Mouse (Mus musculus): Measurements from ENCODE around the gene Aaas. TPM values are rescaled to one million over a fixed set of nuclear protein-coding genes. Genes with fewer than 3 reads are reported as not detected.

The Aaas gene
- polyA plus RNA-seq, 1 experiment from 2014 or later: 41.7 TPM

DNA sequence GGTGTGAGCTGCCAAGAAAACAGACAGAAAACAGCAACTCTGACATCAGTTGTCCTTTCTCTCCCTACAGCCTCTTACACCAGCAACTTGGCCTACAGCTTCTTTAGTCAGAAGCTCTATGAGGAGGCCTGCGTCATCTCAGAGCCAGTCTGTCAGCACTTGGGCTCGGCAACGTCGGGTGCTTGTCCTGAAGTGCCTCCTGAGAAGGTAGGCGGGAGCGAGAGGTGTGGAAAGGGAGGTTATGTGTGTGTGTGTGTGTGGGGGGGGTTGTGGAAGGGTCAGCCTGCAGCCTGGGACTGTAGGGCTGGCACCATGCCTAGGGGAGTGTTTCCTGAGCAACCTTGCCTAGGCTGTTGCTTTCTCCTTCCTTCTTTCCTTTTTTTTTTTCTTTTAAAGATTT is 48.0 kb downstream of the Aaas start:
- 86% methylated on average over 6 of the region's 6 CpGs for WGBS (ENCODE audit: insufficient replicate concordance)
- no peak overlapping the region for H3K4me2 ChIP-seq
- H3K27me3 ChIP-seq: no peaks in the 10 kb centered on the region
- no peak overlapping the region for H3K4me3 ChIP-seq (replicated peaks)
- no peak overlapping the region for H3K27ac ChIP-seq (replicated peaks)
- H3K36me3 ChIP-seq (replicated peaks): peaks cover 94% of the 10 kb centered on the region
- peaks cover 15% of the 10 kb centered on the region; the same call in 1 of the 2 replicates for H3K4me1 ChIP-seq (replicated peaks)
- no peak for ATAC-seq (ENCODE audit: insufficient read depth)
- H3K9ac ChIP-seq: no peak overlapping the region
- no peaks in the 10 kb centered on the region for H3K9me3 ChIP-seq (replicated peaks)

DNA sequence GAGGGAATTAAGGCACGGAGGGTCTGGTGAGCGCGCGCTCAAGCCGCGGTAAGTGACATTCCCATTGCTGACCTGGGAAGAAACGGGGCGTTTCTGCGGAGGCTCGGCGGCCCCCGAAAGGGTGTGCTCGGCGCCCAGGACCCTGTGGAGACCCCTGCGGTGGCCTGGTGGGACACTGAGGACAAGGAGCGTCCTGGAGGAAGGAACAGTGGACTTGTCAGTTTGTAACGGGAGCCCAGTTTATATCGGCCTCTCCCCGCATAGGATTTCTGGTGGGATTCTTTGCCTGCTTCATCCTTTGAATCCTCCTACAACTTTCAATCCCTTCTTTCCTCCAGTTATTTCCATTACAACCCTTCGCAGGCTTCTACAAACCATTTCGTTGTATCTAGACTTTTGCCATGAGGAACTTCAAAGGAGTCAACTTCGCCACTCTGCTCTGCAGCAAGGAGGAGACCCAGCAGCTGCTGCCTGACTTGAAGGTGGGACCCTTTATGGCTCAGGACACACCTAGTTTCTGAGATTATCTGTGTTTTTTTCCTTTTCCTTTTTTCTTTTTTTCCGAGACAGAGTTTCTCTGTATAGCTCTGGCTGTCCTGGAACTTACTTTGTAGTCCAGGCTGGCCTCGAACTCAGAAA is 54.1 kb downstream of the Aaas start:
- peak; percentile 32 for ATAC-seq (ENCODE audit: insufficient read depth)
- peak overlapping the region; percentile 71 for H3K27ac ChIP-seq (replicated peaks)

DNA sequence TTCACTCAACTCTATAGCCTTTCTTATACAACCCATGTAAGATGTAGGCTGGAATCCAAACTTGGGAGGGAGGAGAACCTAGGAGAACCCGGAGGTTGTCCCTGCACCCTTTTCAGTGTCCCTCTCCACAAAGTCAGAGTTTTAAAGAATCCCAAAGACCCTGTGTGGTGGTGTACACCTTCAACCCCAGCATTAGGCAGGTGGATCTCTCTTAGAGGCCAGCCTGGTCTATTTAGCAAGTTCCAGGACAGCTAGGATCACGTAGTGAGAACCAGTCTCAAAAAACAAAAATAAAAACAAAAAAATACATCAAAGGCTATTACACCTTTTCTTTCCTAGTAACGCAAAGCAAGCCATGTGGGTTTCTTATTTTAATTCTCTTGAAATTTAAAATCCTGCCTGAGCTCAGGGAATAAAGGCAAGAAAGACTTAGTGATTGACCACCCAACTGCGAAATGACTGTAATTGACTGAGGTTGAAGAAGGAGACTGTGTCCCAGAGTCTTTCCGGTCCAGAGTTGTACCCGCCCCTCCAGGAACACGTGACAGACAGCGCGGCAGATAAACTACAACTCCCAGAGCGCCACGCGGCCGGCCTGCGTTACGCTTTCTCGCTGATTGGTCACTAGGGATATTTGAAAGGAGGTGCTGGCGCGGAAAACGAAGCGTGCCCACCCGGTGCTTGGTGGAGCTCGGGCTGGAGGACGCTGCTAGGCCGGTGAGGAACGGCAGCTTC is 54.8 kb downstream of the Aaas start, which contains the start of gene Espl1:
Gene Espl1, plus strand, starts transcription at position 634 of the 735 bp plus-strand sequence.
- H3K27me3 ChIP-seq: no peaks in the 10 kb centered on the region
- peaks cover 32% of the 10 kb centered on the region for H3K36me3 ChIP-seq (replicated peaks)
- H3K27ac ChIP-seq (replicated peaks): peak within 1 kb of the TSS; percentile 71
- H3K9ac ChIP-seq: peak within 1 kb of the TSS; percentile 86
- peak; percentile 96 for ATAC-seq (ENCODE audit: insufficient read depth)
- H3K4me2 ChIP-seq: peak within 1 kb of the TSS; percentile 76
- peak within 1 kb of the TSS; percentile 99 for H3K4me3 ChIP-seq (replicated peaks)
- H3K4me1 ChIP-seq (replicated peaks): peaks cover 35% of the 10 kb centered on the region
- H3K9me3 ChIP-seq (replicated peaks): no peaks in the 10 kb centered on the region
- 6% methylated on average over 25 of the region's 25 CpGs for WGBS (ENCODE audit: insufficient replicate concordance)

More for the DNA sequence above, 54.1 kb downstream of the Aaas start:
- peaks cover 39% of the 10 kb centered on the region for H3K36me3 ChIP-seq (replicated peaks)
- H3K9me3 ChIP-seq (replicated peaks): no peaks in the 10 kb centered on the region
- H3K4me3 ChIP-seq (replicated peaks): peak overlapping the region; percentile 99
- H3K4me2 ChIP-seq: peak overlapping the region; percentile 76
- peak overlapping the region; percentile 86 for H3K9ac ChIP-seq
- H3K27me3 ChIP-seq: no peaks in the 10 kb centered on the region
- 3% methylated on average over 24 of the region's 24 CpGs for WGBS (ENCODE audit: insufficient replicate concordance)
- peaks cover 35% of the 10 kb centered on the region for H3K4me1 ChIP-seq (replicated peaks)

Other genes with a start within 250 kb of the Aaas start
- 12.9 and 14.6 TPM in 2 replicates for gene Spryd3, start 214.5 kb downstream of the Aaas start, polyA plus RNA-seq (2015; fragmentation: Nextera tagmentation; extraction: Ambion mirVana)
- gene Igfbp6, start 206.4 kb downstream of the Aaas start, polyA plus RNA-seq (2015; fragmentation: Nextera tagmentation; extraction: Ambion mirVana): 1.8 and 1.9 TPM in 2 replicates
- gene Soat2, start 200.2 kb downstream of the Aaas start, polyA plus RNA-seq (2015; fragmentation: Nextera tagmentation; extraction: Ambion mirVana): 33.1 and 34.7 TPM in 2 replicates
- 15.3 and 18.9 TPM in 2 replicates for gene Zfp740, start 147.5 kb downstream of the Aaas start, polyA plus RNA-seq (2015; fragmentation: Nextera tagmentation; extraction: Ambion mirVana)
- 40.5 and 56.5 TPM in 2 replicates for gene Csad, start 146.0 kb downstream of the Aaas start, polyA plus RNA-seq (2015; fragmentation: Nextera tagmentation; extraction: Ambion mirVana)
- gene Itgb7, start 118.8 kb downstream of the Aaas start, polyA plus RNA-seq (2015; fragmentation: Nextera tagmentation; extraction: Ambion mirVana): 6.4 and 6.6 TPM in 2 replicates
- 2.8 and 3.0 TPM in 2 replicates for gene Rarg, start 93.3 kb downstream of the Aaas start, polyA plus RNA-seq (2015; fragmentation: Nextera tagmentation; extraction: Ambion mirVana)
- not detected in 2 replicates for gene Gm9918, start 80.2 kb downstream of the Aaas start, polyA plus RNA-seq (2015; fragmentation: Nextera tagmentation; extraction: Ambion mirVana)
- 24.9 and 25.6 TPM in 2 replicates for gene Mfsd5, start 71.3 kb downstream of the Aaas start, polyA plus RNA-seq (2015; fragmentation: Nextera tagmentation; extraction: Ambion mirVana)
- gene Espl1, start 54.5 kb downstream of the Aaas start, polyA plus RNA-seq (2015; fragmentation: Nextera tagmentation; extraction: Ambion mirVana): 23.0 and 24.6 TPM in 2 replicates
- 104 and 114 TPM in 2 replicates for gene Pfdn5, start 24.7 kb downstream of the Aaas start, polyA plus RNA-seq (2015; fragmentation: Nextera tagmentation; extraction: Ambion mirVana)
- 38.1 and 40.1 TPM in 2 replicates for gene Myg1, start 19.1 kb downstream of the Aaas start, polyA plus RNA-seq (2015; fragmentation: Nextera tagmentation; extraction: Ambion mirVana)
- gene Sp7, start 16.4 kb upstream of the Aaas start, polyA plus RNA-seq (2015; fragmentation: Nextera tagmentation; extraction: Ambion mirVana): not detected in 2 replicates
- 3.5 and 3.7 TPM in 2 replicates for gene Sp1, start 55.4 kb upstream of the Aaas start, polyA plus RNA-seq (2015; fragmentation: Nextera tagmentation; extraction: Ambion mirVana)
- gene Amhr2, start 94.6 kb upstream of the Aaas start, polyA plus RNA-seq (2015; fragmentation: Nextera tagmentation; extraction: Ambion mirVana): 0.08 and 0.10 TPM in 2 replicates
- 106 and 115 TPM in 2 replicates for gene Prr13, start 108.3 kb upstream of the Aaas start, polyA plus RNA-seq (2015; fragmentation: Nextera tagmentation; extraction: Ambion mirVana)
- gene Pcbp2, start 119.8 kb upstream of the Aaas start, polyA plus RNA-seq (2015; fragmentation: Nextera tagmentation; extraction: Ambion mirVana): 64.1 and 73.9 TPM in 2 replicates
- not detected in 2 replicates for gene Gm10337, start 153.0 kb upstream of the Aaas start, polyA plus RNA-seq (2015; fragmentation: Nextera tagmentation; extraction: Ambion mirVana)
- 1.5 TPM in 2 replicates for gene Map3k12, start 166.3 kb upstream of the Aaas start, polyA plus RNA-seq (2015; fragmentation: Nextera tagmentation; extraction: Ambion mirVana)
- 42.0 and 46.8 TPM in 2 replicates for gene Tarbp2, start 167.4 kb upstream of the Aaas start, polyA plus RNA-seq (2015; fragmentation: Nextera tagmentation; extraction: Ambion mirVana)
- 0.63 and 1.1 TPM in 2 replicates for gene Npff, start 174.2 kb upstream of the Aaas start, polyA plus RNA-seq (2015; fragmentation: Nextera tagmentation; extraction: Ambion mirVana)

Measured in liver, embryonic 15.5 days (tissue).